Mouse (Mus musculus) ovary, postnatal 14 days (tissue): ENCODE measurements around the gene E130309D02Rik.

Source experiments
- DNase-seq: peaks from one replicate; pipeline ENCODE4 v3.0.0; 2022; ENCODE audit warnings: low spot score

The E130309D02Rik gene

DNA sequence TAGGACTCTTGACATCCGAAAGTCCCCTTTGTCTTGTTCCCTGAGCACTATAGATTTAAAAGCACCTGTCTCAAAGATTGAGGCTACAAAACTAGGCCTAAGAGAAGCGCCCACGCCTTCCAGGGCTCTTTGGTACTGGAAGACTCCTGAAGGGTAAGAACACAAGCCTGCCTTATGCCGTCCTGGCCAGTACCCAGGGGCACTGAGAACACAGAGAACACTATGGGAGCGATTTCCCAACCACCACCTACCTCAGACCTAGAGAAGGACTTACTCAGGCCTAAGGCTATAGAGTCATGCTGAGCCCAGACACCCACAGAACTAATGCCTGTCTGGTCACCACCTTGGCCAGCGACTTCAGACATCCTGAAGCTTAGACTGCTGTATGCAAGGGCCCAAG is 48.4 kb downstream of the E130309D02Rik start:
- no peak for DNase-seq

DNA sequence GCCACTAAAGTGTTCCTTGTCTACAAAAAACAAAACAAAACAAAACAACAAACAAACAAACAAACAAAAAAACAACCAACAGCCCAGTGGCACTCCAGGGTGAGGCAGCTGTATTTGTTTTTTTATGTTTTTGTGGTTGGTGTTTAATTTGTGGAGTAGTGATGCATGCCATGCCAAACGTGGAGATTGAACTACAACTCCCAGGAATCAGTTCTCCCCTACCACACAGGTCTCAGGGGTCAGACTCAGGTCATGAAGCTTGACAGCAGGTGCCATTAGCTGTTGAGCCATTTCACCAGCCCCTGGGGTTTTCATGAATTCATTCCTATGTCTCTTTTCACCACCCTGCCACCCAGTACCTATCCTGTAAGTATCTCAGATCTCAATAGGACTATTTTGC is 49.8 kb downstream of the E130309D02Rik start:
- DNase-seq: no peak

DNA sequence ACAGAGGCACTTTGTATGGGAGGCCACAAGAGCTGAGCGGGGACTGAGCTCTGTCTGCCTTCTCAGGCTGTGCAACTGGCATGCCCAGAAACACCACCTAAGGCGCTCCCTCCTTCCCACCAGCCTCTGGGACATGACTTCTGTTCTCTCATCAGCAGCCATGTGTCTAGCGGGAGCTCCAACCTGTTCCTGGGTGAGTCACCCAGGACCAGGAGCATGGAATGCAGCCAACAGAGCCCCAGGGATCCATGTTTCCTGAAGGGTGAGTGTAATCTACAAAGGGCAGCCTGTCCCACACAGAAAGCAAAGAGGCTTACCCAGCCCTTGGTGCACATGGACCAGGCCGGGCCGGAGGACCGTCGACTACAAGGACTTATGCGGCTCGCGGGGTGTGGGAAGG is 50.5 kb downstream of the E130309D02Rik start:
- DNase-seq: no peak

GRCm38 (mm10) chr5:143261636-143262035 is 53.5 kb downstream of the E130309D02Rik start:
- no peak for DNase-seq

- no peak for DNase-seq
Measured at GRCm38 (mm10) chr5:143255802-143256201, 59.4 kb downstream of the E130309D02Rik start.

GRCm38 (mm10) chr5:143255131-143255519 is 60.0 kb downstream of the E130309D02Rik start:
- DNase-seq: no peak

GRCm38 (mm10) chr5:143254487-143255130 is 60.6 kb downstream of the E130309D02Rik start:
- no peak for DNase-seq

- DNase-seq: no peak
Measured at GRCm38 (mm10) chr5:143253881-143254486, 61.2 kb downstream of the E130309D02Rik start.

DNA sequence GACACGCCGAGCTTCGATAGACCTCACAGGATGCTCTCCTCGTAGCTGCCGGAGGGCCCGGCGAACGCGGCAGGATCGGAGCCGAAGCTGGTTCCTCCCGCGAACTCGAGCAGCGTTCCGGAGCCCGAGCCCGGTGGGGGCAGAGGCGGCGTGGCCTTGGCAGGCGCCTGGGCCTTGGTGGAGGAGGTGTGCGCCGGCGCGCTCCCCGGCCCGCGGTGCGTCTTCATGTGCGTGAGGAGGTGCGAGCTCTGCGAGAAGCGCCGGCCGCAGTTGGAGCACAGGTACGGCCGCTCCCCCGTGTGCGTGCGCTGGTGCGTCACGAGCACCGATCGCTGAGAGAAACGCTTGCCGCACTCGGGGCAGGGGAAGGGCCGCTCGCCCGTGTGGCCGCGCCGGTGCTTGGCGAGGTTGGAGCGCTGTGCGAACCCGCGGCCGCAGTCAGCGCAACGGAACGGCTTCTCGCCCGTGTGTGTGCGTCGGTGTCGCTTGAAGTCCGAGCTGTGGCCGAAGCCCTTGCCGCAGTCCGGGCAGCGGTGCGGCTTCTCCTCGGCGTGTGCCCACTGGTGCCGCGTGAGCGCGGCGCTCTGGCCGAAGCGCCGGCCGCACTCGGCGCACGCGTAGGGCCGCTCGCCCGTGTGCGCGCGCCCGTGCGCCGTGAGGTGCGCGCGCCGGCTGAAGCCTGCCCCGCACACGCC is 61.8 kb downstream of the E130309D02Rik start:
- DNase-seq: no peak

GRCm38 (mm10) chr5:143252791-143253185 is 62.4 kb downstream of the E130309D02Rik start:
- DNase-seq: no peak

GRCm38 (mm10) chr5:143252039-143252438 is 63.1 kb downstream of the E130309D02Rik start:
- DNase-seq: no peak
